Mouse (Mus musculus): ENCODE data around the gene Faah. TPM values are rescaled to one million over a fixed set of nuclear protein-coding genes. Genes with fewer than 3 reads are reported as not detected.

Faah gene
- polyA plus RNA-seq, 1 experiment from 2014 or later: 13.8 TPM

GRCm38 (mm10) chr4:115980676-115981075 lies 37.0 kb downstream of the Faah start:
- DNase-seq (ENCODE audit: low spot score): peak; percentile 89
- no peak overlapping the region for H3K4me2 ChIP-seq (ENCODE audit: low read length)
- H3K27ac ChIP-seq: no peak overlapping the region
- H3K9ac ChIP-seq (ENCODE audit: low read depth, low read length): no peak overlapping the region
- H3K36me3 ChIP-seq (ENCODE audit: insufficient read depth, low read length): no peaks in the 10 kb centered on the region
- no peak for ATAC-seq (replicated peaks; ENCODE audit: low FRiP score, low read depth)
- peaks cover 41% of the 10 kb centered on the region for H3K27me3 ChIP-seq (ENCODE audit: insufficient read depth, low read length)
- no peaks in the 10 kb centered on the region for H3K9me3 ChIP-seq (replicated peaks; ENCODE audit: low read length)
- under 1% methylated on average over 8 of the region's 8 CpGs for WGBS
- no peak overlapping the region for H3K4me3 ChIP-seq (replicated peaks; ENCODE audit: low read depth, low read length)
- H3K4me1 ChIP-seq (replicated peaks; ENCODE audit: insufficient read depth, low read length): no peaks in the 10 kb centered on the region; the same call in 1 of the 2 replicates
- peak; percentile 87 for TF ChIP-seq CTCF (IDR thresholded peaks at IDR 0.05; ENCODE audit: low read depth)

GRCm38 (mm10) chr4:115979437-115979836 lies 38.3 kb downstream of the Faah start:
- no peaks in the 10 kb centered on the region; the same call in 1 of the 2 replicates for H3K4me1 ChIP-seq (replicated peaks; ENCODE audit: insufficient read depth, low read length)
- WGBS: under 1% methylated on average over 39 of the region's 39 CpGs
- DNase-seq (ENCODE audit: low spot score): no peak

GRCm38 (mm10) chr4:115978911-115979310 lies 38.8 kb downstream of the Faah start:
- WGBS: 9% methylated on average over 4 of the region's 4 CpGs
- peaks cover 41% of the 10 kb centered on the region for H3K27me3 ChIP-seq (ENCODE audit: insufficient read depth, low read length)
- no peak overlapping the region for H3K9ac ChIP-seq (ENCODE audit: low read depth, low read length)
- H3K9me3 ChIP-seq (replicated peaks; ENCODE audit: low read length): no peaks in the 10 kb centered on the region
- no peaks in the 10 kb centered on the region for H3K36me3 ChIP-seq (ENCODE audit: insufficient read depth, low read length)
- ATAC-seq (replicated peaks; ENCODE audit: low FRiP score, low read depth) (no peak), DNase-seq (ENCODE audit: low spot score) (no peak)
- peak overlapping the region; percentile 29; the same call in 1 of the 2 replicates for H3K4me3 ChIP-seq (replicated peaks; ENCODE audit: low read depth, low read length)
- TF ChIP-seq CTCF (IDR thresholded peaks at IDR 0.05; ENCODE audit: low read depth): no peak
- no peak overlapping the region for H3K27ac ChIP-seq
- no peaks in the 10 kb centered on the region; the same call in 1 of the 2 replicates for H3K4me1 ChIP-seq (replicated peaks; ENCODE audit: insufficient read depth, low read length)
- no peak overlapping the region; the same call in 1 of the 2 replicates for H3K4me2 ChIP-seq (ENCODE audit: low read length)

More at GRCm38 (mm10) chr4:115979437-115979836, 38.3 kb downstream of the Faah start:
- Histone ChIP-seq H3K4me2 (ENCODE audit: low read length) (peak overlapping the region; percentile 48), H3K4me3 (replicated peaks; ENCODE audit: low read depth, low read length) (peak overlapping the region; percentile 29), H3K27ac (no peak overlapping the region), H3K9me3 (replicated peaks; ENCODE audit: low read length) (no peaks in the 10 kb centered on the region), H3K27me3 (ENCODE audit: insufficient read depth, low read length) (peaks cover 41% of the 10 kb centered on the region), H3K36me3 (ENCODE audit: insufficient read depth, low read length) (no peaks in the 10 kb centered on the region), H3K9ac (ENCODE audit: low read depth, low read length) (peak overlapping the region; percentile 40; the same call in 1 of the 2 replicates)
- no peak for TF ChIP-seq CTCF (IDR thresholded peaks at IDR 0.05; ENCODE audit: low read depth)
- no peak for ATAC-seq (replicated peaks; ENCODE audit: low FRiP score, low read depth)

- Histone ChIP-seq H3K36me3 (ENCODE audit: insufficient read depth, low read length) (no peaks in the 10 kb centered on the region), H3K4me2 (ENCODE audit: low read length) (no peak overlapping the region), H3K4me3 (replicated peaks; ENCODE audit: low read depth, low read length) (no peak overlapping the region), H3K27ac (no peak overlapping the region), H3K4me1 (replicated peaks; ENCODE audit: insufficient read depth, low read length) (no peaks in the 10 kb centered on the region), H3K9ac (ENCODE audit: low read depth, low read length) (no peak overlapping the region), H3K27me3 (ENCODE audit: insufficient read depth, low read length) (peaks cover 47% of the 10 kb centered on the region), H3K9me3 (replicated peaks; ENCODE audit: low read length) (no peaks in the 10 kb centered on the region)
- DNase-seq (ENCODE audit: low spot score) (no peak), ATAC-seq (replicated peaks; ENCODE audit: low FRiP score, low read depth) (no peak)
- TF ChIP-seq CTCF (IDR thresholded peaks at IDR 0.05; ENCODE audit: low read depth): no peak
- WGBS: 49% methylated on average over 24 of the region's 24 CpGs
Measured at GRCm38 (mm10) chr4:115972543-115972942, 45.2 kb downstream of the Faah start.

- Histone ChIP-seq H3K36me3 (ENCODE audit: insufficient read depth, low read length) (no peaks in the 10 kb centered on the region), H3K27me3 (ENCODE audit: insufficient read depth, low read length) (peaks cover 75% of the 10 kb centered on the region), H3K4me2 (ENCODE audit: low read length) (no peak overlapping the region), H3K9ac (ENCODE audit: low read depth, low read length) (no peak overlapping the region), H3K4me3 (replicated peaks; ENCODE audit: low read depth, low read length) (no peak overlapping the region), H3K9me3 (replicated peaks; ENCODE audit: low read length) (no peaks in the 10 kb centered on the region), H3K4me1 (replicated peaks; ENCODE audit: insufficient read depth, low read length) (no peaks in the 10 kb centered on the region), H3K27ac (no peak overlapping the region)
- 15% methylated on average over 5 of the region's 5 CpGs for WGBS
- TF ChIP-seq CTCF (IDR thresholded peaks at IDR 0.05; ENCODE audit: low read depth): no peak
- DNase-seq (ENCODE audit: low spot score) (no peak), ATAC-seq (replicated peaks; ENCODE audit: low FRiP score, low read depth) (no peak)
Measured at GRCm38 (mm10) chr4:115964446-115964845, 53.3 kb downstream of the Faah start.

GRCm38 (mm10) chr4:115963751-115964150 lies 54.0 kb downstream of the Faah start:
- no peak for DNase-seq (ENCODE audit: low spot score)
- H3K4me3 ChIP-seq (replicated peaks; ENCODE audit: low read depth, low read length): no peak overlapping the region
- H3K27ac ChIP-seq: no peak overlapping the region
- no peak overlapping the region for H3K9ac ChIP-seq (ENCODE audit: low read depth, low read length)
- H3K4me2 ChIP-seq (ENCODE audit: low read length): no peak overlapping the region
- no peak for TF ChIP-seq CTCF (IDR thresholded peaks at IDR 0.05; ENCODE audit: low read depth)
- H3K4me1 ChIP-seq (replicated peaks; ENCODE audit: insufficient read depth, low read length): no peaks in the 10 kb centered on the region
- no peaks in the 10 kb centered on the region for H3K36me3 ChIP-seq (ENCODE audit: insufficient read depth, low read length)
- WGBS: 18% methylated on average over 6 of the region's 6 CpGs
- ATAC-seq (replicated peaks; ENCODE audit: low FRiP score, low read depth): no peak
- H3K27me3 ChIP-seq (ENCODE audit: insufficient read depth, low read length): peaks cover 69% of the 10 kb centered on the region
- H3K9me3 ChIP-seq (replicated peaks; ENCODE audit: low read length): no peaks in the 10 kb centered on the region

Data from kidney, postnatal 0 days (tissue).